In genomic region chr4:144891743-144892132, GRCm38 (mm10) we compare ENCODE assay signal across 8 mouse cellular contexts. TPM values are rescaled to one million over a fixed set of nuclear protein-coding genes. Genes with fewer than 3 reads are reported as not detected.
DNase-seq lines count a peak whose midpoint lies in the region; ATAC-seq and TF ChIP-seq lines count a peak whose summit lies in the region.

No protein-coding gene starts in this region.

- WGBS in heart, embryonic 14.5 days: 21% methylated on average over 5 of the region's 5 CpGs
- WGBS in hindbrain, embryonic 11.5 days: 11% methylated on average over 5 of the region's 5 CpGs
- 4% methylated on average over 5 of the region's 5 CpGs for WGBS in midbrain, embryonic 12.5 days

- H3K9ac ChIP-seq in heart, embryonic 14.5 days (ENCODE audit: low read length): peak overlapping the region; percentile 77
- peak overlapping the region; percentile 75 for H3K9ac ChIP-seq in MEL (ENCODE audit: control insufficient read depth, low read depth, low read length, poor library complexity, severe bottlenecking)
- no peak overlapping the region for H3K9ac ChIP-seq in hindbrain, embryonic 11.5 days (ENCODE audit: low read depth, low read length)
- H3K9ac ChIP-seq in midbrain, embryonic 12.5 days (replicated peaks): no peak overlapping the region

- no peak for DNase-seq in heart, adult 18-20 months
- no peak for DNase-seq in MEL (ENCODE audit: low read depth, low spot score)
- no peak for DNase-seq in hindbrain, embryonic 11.5 days (ENCODE audit: low spot score)
- DNase-seq in left cerebral cortex, adult 18-20 months (ENCODE audit: low spot score in 2 of 2): no peak
- no peak for DNase-seq in adrenal gland, adult 8-10 months
- no peak for DNase-seq in layer of hippocampus, adult 9-10 months (ENCODE audit: low spot score)

- H3K4me1 ChIP-seq in heart, embryonic 14.5 days (ENCODE audit: control insufficient read depth in 2 of 2, insufficient read depth in 2 of 2, low read length in 2 of 2): peaks cover 21 to 30% of the 10 kb centered on the region in 2 experiments
- peaks cover 2% of the 10 kb centered on the region in 2 experiments; a peak in 2 of 4 replicates for H3K4me1 ChIP-seq in MEL (ENCODE audit: control insufficient read depth in 1 of 2, insufficient read depth in 2 of 2, low read length in 2 of 2)
- H3K4me1 ChIP-seq in hindbrain, embryonic 11.5 days (replicated peaks; ENCODE audit: control insufficient read depth, insufficient read depth, low read length): peaks cover 6% of the 10 kb centered on the region
- H3K4me1 ChIP-seq in midbrain, embryonic 12.5 days: peaks cover 22% of the 10 kb centered on the region

- H3K27ac ChIP-seq in heart, embryonic 14.5 days (replicated peaks in 1 of 2; ENCODE audit: control insufficient read depth in 1 of 2, insufficient read depth in 1 of 2, low read depth in 2 of 2, low read length in 2 of 2): peak overlapping the region; percentile 14 to 29; a peak in 2 of 4 replicates
- peak overlapping the region; percentile 82 for H3K27ac ChIP-seq in MEL (ENCODE audit: control insufficient read depth, low read depth, low read length)
- H3K27ac ChIP-seq in hindbrain, embryonic 11.5 days (ENCODE audit: low read depth, low read length): no peak overlapping the region
- no peak overlapping the region for H3K27ac ChIP-seq in midbrain, embryonic 12.5 days (replicated peaks)

- 0 out of 4 replicates have a peak, but pooled peaks of 1 of the 2 experiments have one; percentile 2 for TF ChIP-seq EP300 in MEL (IDR thresholded peaks at IDR 0.05; ENCODE audit: low read depth in 1 of 2, low read length in 2 of 2)

- H3K27me3 ChIP-seq in heart, embryonic 14.5 days (ENCODE audit: control insufficient read depth, insufficient read depth, low read length): no peaks in the 10 kb centered on the region
- H3K27me3 ChIP-seq in MEL (ENCODE audit: control insufficient read depth in 1 of 2, insufficient read depth in 2 of 2, low read length in 2 of 2): no peaks in the 10 kb centered on the region
- H3K27me3 ChIP-seq in hindbrain, embryonic 11.5 days (ENCODE audit: control insufficient read depth, insufficient read depth, low read length): peaks cover 22% of the 10 kb centered on the region
- peaks cover 45% of the 10 kb centered on the region for H3K27me3 ChIP-seq in midbrain, embryonic 12.5 days

- ATAC-seq in heart, embryonic 14.5 days (ENCODE audit: insufficient number of reproducible peaks, insufficient read depth, low FRiP score, low read depth): no peak
- ATAC-seq in hindbrain, embryonic 11.5 days (ENCODE audit: low FRiP score): 0 out of 2 replicates have a peak, but pooled peaks have one; percentile 0
- no peak for ATAC-seq in midbrain, embryonic 12.5 days (ENCODE audit: low FRiP score, low read depth)

- H3K9me3 ChIP-seq in heart, embryonic 14.5 days (ENCODE audit: control insufficient read depth, low read length): no peaks in the 10 kb centered on the region
- no peaks in the 10 kb centered on the region for H3K9me3 ChIP-seq in MEL (replicated peaks; ENCODE audit: insufficient read depth, low read length)
- no peaks in the 10 kb centered on the region for H3K9me3 ChIP-seq in hindbrain, embryonic 11.5 days (ENCODE audit: control insufficient read depth, low read length)
- H3K9me3 ChIP-seq in midbrain, embryonic 12.5 days: no peaks in the 10 kb centered on the region

- TF ChIP-seq POLR2A in MEL (IDR thresholded peaks at IDR 0.05; ENCODE audit: control insufficient read depth in 1 of 2, insufficient read depth in 1 of 2, low read depth in 1 of 2, low read length in 2 of 2, poor library complexity in 1 of 2): no peak

- no peaks in the 10 kb centered on the region; the same call in 1 of the 2 replicates for H3K79me2 ChIP-seq in MEL (ENCODE audit: control insufficient read depth, insufficient read depth, low read length, poor library complexity)

- TF ChIP-seq CTCF in MEL (IDR thresholded peaks at IDR 0.05 in 2 of 3, conservative IDR thresholded peaks at IDR 0.05 in 1 of 3; ENCODE audit: control insufficient read depth in 1 of 3, insufficient read depth in 1 of 3, low read depth in 2 of 3, low read length in 3 of 3, poor library complexity in 1 of 3, severe bottlenecking in 1 of 3): no peak

- H3K4me2 ChIP-seq in heart, embryonic 14.5 days (ENCODE audit: low read length): peak overlapping the region; percentile 98
- H3K4me2 ChIP-seq in hindbrain, embryonic 11.5 days (replicated peaks; ENCODE audit: low read depth, low read length): peak overlapping the region; percentile 83
- H3K4me2 ChIP-seq in midbrain, embryonic 12.5 days (replicated peaks): peak overlapping the region; percentile 70

- H3K4me3 ChIP-seq in heart, embryonic 14.5 days (ENCODE audit: control insufficient read depth in 1 of 2, insufficient read depth in 1 of 2, low read depth in 1 of 2, low read length in 2 of 2): peak overlapping the region; percentile 49 to 64
- H3K4me3 ChIP-seq in MEL (ENCODE audit: control insufficient read depth in 1 of 2, insufficient read depth in 1 of 2, low read depth in 2 of 2, low read length in 2 of 2): peak overlapping the region; percentile 61 to 84
- H3K4me3 ChIP-seq in hindbrain, embryonic 11.5 days (ENCODE audit: low read depth, low read length): peak overlapping the region; percentile 39
- peak overlapping the region; percentile 42 for H3K4me3 ChIP-seq in midbrain, embryonic 12.5 days

- TF ChIP-seq RAD21 in MEL (IDR thresholded peaks at IDR 0.05; ENCODE audit: low read depth, low read length): no peak

- no peaks in the 10 kb centered on the region for H3K36me3 ChIP-seq in heart, embryonic 14.5 days (ENCODE audit: control insufficient read depth, insufficient read depth, low read length)
- H3K36me3 ChIP-seq in MEL (ENCODE audit: control insufficient read depth in 1 of 2, insufficient read depth in 2 of 2, low read length in 2 of 2): no peaks in the 10 kb centered on the region
- no peaks in the 10 kb centered on the region for H3K36me3 ChIP-seq in hindbrain, embryonic 11.5 days (ENCODE audit: control insufficient read depth, insufficient read depth, low read length)
- H3K36me3 ChIP-seq in midbrain, embryonic 12.5 days: no peaks in the 10 kb centered on the region

TF ChIP-seq in MEL, 35 proteins besides CTCF, POLR2A, EP300 and RAD21:
- TF ChIP-seq GATA1 (IDR thresholded peaks at IDR 0.05; ENCODE audit: low read depth, low read length) (peak; percentile 34; the same call in 1 of the 2 replicates), TCF12 (IDR thresholded peaks at IDR 0.05; ENCODE audit: low read depth, low read length) (no peak), JUND (IDR thresholded peaks at IDR 0.05; ENCODE audit: low read depth, low read length) (no peak)
TF ChIP-seq in MEL: peak in this region for 1.

RNA-seq across cellular contexts. Expression of gene Dhrs3, which starts 0.9 kb away (rescaled TPM):
- polyA plus RNA-seq in heart, embryonic 14.5 days (2014; fragmentation: Nextera tagmentation; extraction: Ambion mirVana): 33.3 and 36.6 TPM in 2 replicates
- 100 to 1,000 TPM; 114 to 133 TPM for total RNA-seq in heart, adult 18-20 months (2021)
- total RNA-seq in MEL (2012; rRNA removed): 0.89 and 2.1 TPM in 2 replicates
- 1 to 10 TPM in 1 of 2 experiments, not detected in 1; 2.2 TPM for polyA plus RNA-seq in MEL (2012; ENCODE audit: insufficient read depth in 1 of 2, insufficient read length in 2 of 2, low read depth in 1 of 2, low replicate concordance in 2 of 2, missing spikeins in 1 of 2)
- polyA plus RNA-seq in hindbrain, embryonic 11.5 days (2014; fragmentation: Nextera tagmentation; extraction: Ambion mirVana): 21.5 and 36.4 TPM in 2 replicates
- 9.8 and 13.6 TPM in 2 replicates for polyA plus RNA-seq in midbrain, embryonic 12.5 days (2016; fragmentation: Nextera tagmentation; extraction: Ambion mirVana)
- total RNA-seq in left cerebral cortex, adult 18-20 months (2021): 10 to 100 TPM; 32.3 to 34.8 TPM
- total RNA-seq in adrenal gland, adult 8-10 months (2022): 100 to 1,000 TPM in 1 of 4 experiments, 10 to 100 TPM in 3; 65.0 to 107 (median 92.3) TPM

Comparison
In these comparisons a context has a peak if more than half of its experiments do, and no peak if none do; other contexts are left out.
1. H3K27ac ChIP-seq: peak in heart, embryonic 14.5 days (2 of 2) and MEL (single experiment); none in hindbrain, embryonic 11.5 days (single experiment) and midbrain, embryonic 12.5 days (single experiment).
2. H3K9ac ChIP-seq: peak in heart, embryonic 14.5 days (single experiment) and MEL (single experiment); none in hindbrain, embryonic 11.5 days (single experiment) and midbrain, embryonic 12.5 days (single experiment).
3. RNA of gene Dhrs3, which starts 0.9 kb away (total RNA-seq): 114 to 133 TPM in heart, adult 18-20 months, 65.0 to 107 TPM in adrenal gland, adult 8-10 months and 32.3 to 34.8 TPM in left cerebral cortex, adult 18-20 months; 0.89 to 2.1 TPM in MEL; every median in the first group is over 10 times any median in the second.
4. Peak in every context shown above with its lines, with median percentiles within 50 percentile points of each other: H3K4me2 ChIP-seq and H3K4me3 ChIP-seq.